Mouse (Mus musculus): ENCODE measurements at regions not wholly inside any gene's neighbourhood (a gene's known extent, or its start where the extent isn't known, plus 50 kb on each side); places are given as distances from the start of the nearest gene placed in this dataset.

DNA sequence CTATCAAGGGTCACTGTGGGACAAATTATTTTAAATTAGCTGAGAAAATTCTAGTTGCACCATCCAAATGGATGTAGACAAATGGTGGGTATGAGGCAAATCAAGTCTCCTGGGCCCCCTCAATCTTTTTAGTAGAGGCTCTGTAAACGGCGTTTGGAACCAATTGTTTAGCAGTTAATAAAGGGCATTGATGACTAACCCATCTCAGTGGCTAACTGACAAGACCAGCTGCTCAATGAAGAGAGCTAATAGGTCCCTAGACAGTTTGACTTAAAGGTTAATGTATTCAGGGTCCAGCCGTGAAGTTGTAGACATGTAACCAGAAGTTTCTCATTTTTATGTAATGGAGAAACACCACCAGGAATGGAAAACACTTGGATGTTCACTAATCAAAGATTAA, 332.6 kb upstream of the Gm21961 start:
- in situ Hi-C loops (cut with MboI, MseI) = no loop called here

DNA sequence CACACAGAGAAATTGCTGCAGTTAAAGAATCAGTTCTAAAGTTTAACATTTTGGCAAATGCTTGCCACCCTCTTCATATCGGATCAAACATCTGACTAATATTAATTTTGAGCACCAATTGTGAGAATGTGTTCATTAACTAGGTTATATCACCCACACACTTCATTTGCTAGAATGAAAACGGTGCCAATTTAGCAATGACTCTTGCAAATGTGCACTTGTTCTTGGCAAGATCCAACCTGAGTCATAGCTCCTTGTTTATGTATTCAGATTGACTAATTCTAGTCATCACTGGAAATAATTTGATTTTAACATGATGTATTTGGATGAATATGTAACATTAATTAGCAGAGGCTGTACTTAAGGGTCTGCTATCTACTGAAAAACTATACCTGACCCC, 327.8 kb upstream of the Gm21961 start:
- in situ Hi-C loops (cut with MboI, MseI) = no loop called here

DNA sequence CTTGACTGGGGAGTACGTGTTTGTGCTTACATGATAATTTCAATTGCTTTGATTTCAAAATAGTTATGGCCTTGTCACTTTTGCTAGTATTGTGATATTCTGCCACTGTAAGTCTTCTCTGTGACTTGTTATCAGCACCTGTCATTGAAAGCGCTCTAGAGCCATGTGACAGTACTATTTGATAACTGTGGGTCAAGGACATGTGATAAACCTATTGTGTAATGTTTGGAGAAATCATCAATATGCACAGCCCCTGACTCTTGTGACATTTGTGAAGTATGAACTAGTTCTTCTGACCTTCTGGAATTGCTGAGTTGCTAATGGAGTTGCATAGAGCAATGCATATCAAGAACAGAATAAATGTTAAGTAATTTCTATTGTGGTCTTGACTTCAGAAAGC, 319.4 kb upstream of the Gm21961 start:
- in situ Hi-C loops (cut with MboI, MseI) = no loop called here

DNA sequence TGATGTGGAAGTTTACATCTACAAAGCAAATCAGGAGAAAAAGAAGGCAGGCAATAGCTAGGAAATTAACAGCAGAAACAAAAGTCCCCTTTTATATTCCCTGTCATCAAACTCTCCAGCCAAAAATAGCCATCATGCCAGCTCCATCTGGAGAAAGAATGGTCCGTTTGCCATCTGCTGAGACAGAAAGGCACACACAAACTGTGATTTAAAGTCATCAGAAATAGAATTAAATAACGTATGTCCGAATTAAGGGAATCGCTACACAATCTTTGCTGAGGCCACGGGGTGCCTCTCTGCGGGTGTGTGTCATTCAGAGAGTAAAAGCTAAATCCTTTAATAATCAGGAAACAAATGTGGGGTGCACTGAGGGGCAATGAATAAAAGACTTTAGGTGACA, 293.4 kb upstream of the Gm21961 start:
- in situ Hi-C loops (cut with MboI, MseI) = loop anchor here in 1 of 2 experiments (10.0 kb wide), 1 partner anchor 1043 kb away; no protein-coding TSS in a partner anchor

DNA sequence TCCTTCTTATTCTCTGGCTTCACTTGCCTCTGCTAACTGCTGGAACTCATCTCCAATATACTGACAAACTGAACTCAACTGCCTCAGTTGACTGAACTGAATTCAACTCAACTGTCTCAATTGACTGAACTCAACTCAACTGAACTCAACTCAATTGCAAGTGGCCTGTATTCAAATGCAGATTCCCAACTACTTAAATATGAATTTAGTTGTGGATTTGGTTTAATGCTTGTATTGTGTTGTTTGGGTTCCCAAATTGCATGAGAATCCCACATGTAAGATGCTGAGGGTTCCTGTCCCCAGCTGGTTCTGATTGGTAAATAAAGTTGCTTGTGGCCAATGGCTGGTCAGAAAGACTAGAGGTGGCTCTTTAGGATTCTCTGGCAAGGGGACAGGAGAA, 244.1 kb upstream of the Gm21961 start:
- in situ Hi-C loops (cut with MboI, MseI) = no loop called here

DNA sequence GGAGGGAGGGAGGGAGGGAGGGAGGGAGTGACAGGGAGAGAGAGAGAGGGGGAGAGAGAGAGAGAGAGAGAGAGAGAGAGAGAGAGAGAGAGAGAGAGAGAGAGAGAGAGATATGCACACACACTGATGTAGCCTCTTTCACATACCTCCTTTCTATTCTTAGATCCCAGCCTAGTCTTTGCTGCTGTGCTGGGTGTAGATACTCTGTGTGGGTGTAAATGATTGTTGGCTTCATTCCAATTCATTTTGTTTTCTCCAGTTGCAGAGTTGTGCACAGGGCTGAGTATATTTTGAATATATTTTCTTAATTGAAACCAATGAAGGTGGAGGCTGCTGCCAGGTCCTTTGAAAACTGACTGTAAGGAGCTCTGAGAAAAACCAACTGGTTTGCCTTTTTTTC, 207.8 kb upstream of the Gm21961 start:
- in situ Hi-C loops (cut with MboI, MseI) = no loop called here

DNA sequence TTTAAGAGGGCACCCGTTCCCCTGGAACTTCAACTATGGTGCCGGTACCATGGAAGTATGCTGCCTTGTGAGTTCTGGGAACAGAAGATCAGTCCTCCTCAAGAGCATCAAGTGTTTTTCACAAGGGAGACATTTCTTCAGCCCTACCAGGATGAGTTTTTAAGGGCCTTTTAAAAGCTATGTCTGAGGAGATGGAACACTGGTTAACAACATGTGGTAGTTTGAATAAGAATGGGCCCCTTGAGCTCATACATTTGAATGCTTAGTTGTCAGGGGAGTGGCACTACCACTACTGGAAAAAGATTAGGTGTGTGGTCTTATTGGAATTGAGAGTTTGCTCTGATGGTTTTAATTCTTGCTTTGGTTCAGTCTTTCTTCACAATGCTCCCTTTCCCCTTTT, 203.2 kb upstream of the Gm21961 start:
- in situ Hi-C loops (cut with MboI, MseI) = no loop called here

DNA sequence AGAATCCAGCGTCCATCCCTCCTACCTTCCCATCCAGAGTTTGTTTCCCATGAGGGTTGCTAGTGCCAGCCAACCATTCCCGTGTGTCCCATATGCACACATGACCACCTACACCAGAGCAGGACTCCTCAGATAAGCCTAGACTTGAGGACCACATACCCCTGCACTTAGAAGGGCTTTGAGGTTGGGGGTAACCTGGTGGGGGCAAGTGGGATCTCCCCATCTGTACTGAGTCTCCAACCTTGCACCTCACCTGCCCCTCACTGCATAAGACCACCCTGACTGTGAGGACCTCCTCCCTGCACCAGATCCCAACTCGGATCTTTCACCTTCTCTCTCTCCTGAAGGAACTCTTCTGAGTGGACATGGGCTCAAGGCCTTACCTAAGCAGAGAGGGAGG, 181.6 kb upstream of the Gm21961 start:
- in situ Hi-C loops (cut with MboI, MseI) = no loop called here

DNA sequence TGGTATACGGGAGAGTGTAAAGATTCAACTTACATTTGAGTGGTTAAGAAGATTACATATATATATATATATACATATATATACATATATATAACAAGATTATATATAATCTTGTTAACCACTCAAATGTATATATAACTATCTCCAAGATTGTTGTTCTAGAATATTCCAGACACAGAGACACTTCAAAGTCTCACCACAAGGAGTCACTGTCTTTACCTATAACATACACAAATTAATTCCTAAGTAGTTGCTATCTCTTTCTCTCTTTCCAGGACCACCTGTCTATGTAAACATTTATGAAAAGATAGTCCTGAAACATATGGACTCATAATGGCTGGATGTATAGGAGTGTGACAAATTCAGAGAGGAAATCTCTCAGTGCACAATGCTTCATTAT, 178.9 kb upstream of the Gm21961 start:
- in situ Hi-C loops (cut with MboI, MseI) = no loop called here

All from T-helper 17 cell (primary cell).